Mouse (Mus musculus) lung, postnatal 0 days (tissue): ENCODE measurements at regions not wholly inside any gene's neighbourhood (a gene's known extent, or its start where the extent isn't known, plus 50 kb on each side); places are given as distances from the start of the nearest gene placed in this dataset.

ENCODE experiments used
- CTCF ChIP-seq: IDR thresholded peaks from 2 replicates; pipeline ENCODE4 v1.5.1; 2016; ENCODE audit warnings: antibody characterized with exemption, mild to moderate bottlenecking
- EP300 ChIP-seq: IDR thresholded peaks from 2 replicates; pipeline ENCODE4 v1.6.1; 2016; ENCODE audit warnings: antibody characterized with exemption, mild to moderate bottlenecking, control low read depth

DNA sequence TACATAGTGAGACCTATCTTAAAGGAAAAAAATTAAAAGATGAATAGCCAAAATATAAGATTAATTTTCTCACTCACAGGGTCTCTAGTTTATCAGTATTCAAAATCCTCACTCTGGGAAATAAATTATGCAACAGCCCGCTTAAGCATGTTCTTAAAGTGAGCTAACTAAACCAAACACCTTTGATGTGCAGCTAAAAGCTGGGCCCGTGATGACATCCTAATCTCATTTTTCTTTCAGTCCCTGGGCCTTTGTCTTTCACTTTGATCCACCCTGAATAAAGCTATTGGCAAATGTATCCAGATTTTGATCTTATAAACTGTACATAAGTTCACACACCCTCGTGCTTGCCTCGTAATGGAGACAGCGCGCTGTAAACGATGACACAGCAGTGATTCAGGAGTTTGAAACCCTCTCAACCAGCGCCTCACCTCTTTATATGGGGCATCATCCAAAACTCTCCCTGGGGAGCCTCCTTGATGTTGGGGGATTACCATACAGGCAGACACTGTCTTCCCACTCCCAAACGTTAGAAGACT is 100.3 kb upstream of the Krtap11-1 start:
- TF ChIP-seq CTCF (no peak), EP300 (no peak)
